Mouse (Mus musculus): ENCODE measurements around the gene Tnfaip2.

Tnfaip2 gene

DNA sequence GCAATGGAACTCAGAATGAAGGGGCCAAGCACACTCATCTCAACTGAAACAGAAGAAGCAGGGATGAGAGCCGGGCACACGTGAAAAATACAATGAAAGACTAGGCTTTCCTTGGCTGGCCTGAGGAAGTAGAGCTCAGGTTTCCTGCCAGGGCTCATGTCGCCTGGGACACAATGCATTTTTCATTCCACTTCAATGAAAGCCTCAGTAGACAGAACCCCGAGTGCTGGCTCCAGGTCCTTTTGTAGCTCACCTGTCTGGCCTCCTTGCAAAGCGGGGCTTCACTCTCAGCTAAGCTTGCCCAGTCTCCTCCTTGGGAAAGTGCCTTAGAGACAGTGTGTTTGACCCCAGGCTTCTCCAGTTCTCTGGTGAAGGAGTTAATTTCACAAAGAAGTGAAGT, 36.7 kb downstream of the Tnfaip2 start:
- no peak for DNase-seq (ENCODE audit: low spot score)

DNA sequence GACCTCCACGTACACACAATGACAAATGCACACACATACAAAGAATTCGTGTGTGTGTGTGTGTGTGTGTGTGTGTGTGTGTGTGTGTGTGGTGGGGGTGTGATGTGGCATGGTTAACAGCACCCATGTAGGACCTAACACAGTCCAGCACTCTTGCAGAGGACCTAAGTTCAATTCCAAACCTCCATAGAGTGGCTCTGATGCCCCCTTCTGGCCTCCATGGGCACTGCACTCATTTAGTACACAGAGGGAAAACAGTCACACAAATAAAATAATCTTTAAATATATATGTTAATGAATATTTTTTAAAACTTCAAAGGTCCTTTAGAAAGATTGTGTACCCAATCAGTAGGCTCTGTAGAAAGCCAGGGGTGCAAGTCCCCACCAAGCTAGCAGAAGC, 37.6 kb downstream of the Tnfaip2 start:
- DNase-seq (ENCODE audit: low spot score), result no peak

DNA sequence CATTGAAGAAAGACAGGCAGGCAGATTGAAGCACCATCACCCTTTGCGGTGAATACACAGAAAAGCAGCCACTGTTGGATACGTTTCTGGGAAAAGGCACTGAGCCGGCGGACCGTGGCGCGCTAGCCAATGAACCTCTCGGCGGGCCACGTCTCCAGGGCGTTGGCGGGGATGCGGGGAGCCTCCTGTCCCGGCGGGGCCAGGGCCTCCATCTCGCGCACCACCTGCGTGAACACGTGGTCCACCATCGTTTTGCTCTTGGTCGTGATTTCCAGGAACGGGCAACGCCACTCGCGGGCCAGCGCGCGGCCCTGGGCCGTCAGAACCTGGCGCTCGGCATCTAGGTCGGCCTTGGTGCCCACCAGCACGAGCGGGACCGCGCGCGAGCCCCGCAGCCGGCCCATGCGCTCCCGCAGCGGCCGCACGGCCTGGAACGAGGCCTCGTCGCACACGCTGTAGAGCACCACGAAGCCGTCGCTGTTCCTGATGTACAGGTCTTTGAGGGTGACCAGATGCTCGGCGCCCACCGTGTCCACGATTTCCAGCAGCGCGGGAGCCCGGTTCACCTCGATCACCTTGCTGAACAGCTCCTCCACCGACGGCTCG, 42.9 kb downstream of the Tnfaip2 start:
- DNase-seq (ENCODE audit: low spot score), result no peak

DNA sequence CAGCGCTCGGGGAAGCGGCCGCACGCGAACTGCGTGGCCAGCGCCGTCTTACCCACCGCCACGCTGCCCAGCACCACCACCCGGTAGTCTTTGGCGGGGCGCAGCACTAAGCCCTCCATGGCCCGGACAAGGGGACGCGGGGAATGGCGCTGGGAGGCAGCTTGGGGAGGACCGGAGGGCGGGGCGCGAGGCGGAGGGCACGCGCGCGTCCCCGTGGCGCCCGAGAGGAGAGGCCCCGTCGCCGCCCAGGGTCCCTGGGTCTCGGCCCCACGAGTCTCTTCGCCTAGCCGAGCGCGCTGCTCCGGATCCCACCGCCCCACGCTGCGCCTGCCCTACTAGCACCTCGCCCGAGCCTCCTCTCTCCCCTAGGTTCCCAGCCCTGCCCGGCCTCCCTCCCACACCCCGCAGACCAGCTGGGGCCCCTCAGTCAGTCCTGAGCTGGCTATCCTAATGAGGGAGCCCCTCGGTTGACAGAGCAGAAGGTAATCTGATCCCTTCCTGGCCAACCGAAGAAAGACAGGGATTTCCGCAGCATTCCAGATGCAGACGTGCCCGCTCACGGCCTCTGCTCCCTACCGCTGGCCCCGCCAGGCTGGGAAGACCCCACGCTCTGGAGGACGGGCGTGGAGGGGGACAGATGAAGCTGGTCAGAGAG, 43.5 kb downstream of the Tnfaip2 start, which contains the start of gene Gm266:
Gm266 (minus strand) TSS at position 172 of the 655 bp plus-strand sequence.
- DNase-seq (ENCODE audit: low spot score), result no peak

DNA sequence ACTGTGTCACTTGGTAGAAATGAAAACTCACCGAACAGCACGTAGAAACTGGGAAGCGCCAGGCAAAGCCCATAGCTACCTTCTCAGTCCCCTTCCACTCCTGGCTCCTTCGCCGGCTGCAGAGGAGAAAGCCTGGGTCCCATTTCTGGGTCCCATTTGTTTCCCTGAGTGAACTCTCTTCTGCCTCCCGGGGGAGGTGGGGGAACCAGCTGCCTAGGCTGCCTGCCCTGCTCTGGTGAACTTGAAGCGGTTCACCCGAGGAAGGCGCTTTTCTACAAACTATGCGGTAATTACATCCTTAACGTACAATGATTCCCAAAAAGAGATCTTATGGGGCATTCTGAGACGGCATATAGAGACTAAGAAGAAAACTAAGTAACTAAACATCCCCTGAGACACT, 44.2 kb downstream of the Tnfaip2 start:
- no peak for DNase-seq (ENCODE audit: low spot score)

DNA sequence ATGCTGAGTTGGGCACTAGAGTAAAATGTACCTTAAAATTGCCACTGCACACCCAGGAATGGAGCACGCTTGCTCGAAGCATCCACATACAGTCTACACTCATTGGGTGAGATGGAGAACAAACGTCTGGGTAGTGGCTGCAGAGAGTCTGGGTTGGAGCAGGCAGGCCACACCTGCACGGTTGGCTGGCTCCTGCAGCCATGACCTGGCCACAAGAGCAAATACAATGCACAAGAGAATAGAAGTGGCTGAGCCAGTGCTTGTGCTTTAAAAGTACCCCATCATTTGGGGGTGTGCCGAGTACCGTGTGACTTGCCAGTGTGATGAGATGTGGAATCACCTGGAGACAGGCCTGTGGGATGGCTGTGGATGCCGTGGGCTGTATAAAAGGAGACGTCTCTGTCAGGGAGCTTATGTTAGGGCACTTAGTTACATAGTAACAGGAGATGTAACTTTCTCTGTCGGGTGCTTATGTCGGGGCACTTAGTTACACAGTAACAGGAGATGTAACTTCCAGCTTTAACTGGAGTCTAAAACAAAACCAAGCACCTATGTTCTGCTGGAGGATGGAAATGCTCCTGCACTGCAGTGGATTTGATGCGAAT, 47.1 kb downstream of the Tnfaip2 start:
- no peak for DNase-seq (ENCODE audit: low spot score)

DNA sequence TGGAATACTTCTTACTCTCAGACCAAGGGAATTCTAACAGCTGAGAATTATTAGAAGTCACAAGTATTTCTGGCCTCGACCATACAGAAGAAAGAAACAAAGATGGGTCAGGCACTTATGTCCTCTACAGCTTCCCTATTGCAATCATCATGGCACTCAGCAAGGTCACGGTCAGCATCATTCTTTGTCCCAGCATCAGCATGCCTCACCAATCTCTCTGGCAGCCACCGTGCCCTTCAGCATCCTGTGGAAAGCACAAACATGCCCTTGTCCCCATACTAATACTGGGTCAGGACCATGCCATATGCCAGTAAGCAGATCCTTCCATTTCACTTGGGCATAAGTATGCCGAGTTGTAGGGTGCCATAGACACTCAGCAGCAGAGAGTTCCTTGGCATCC, 52.7 kb downstream of the Tnfaip2 start:
- no peak for DNase-seq (ENCODE audit: low spot score)

DNA sequence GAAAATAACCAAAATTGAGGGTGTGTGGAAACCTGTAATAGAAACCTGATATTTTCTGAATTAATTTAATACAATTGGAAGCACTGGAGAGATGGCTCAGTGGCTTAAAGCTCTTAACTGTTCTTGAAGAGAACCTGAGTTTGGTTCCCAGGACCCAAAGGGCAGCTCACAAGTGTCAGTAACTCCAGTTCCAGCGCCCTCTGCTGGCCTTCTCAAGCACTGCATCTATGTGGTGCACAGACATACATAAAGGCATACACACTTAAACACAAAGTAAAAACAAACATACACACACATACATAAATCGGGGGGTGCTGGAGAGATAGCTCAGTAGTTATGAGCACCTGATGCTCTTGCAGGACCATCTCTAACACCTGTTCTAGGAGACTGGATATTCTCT, 54.8 kb downstream of the Tnfaip2 start:
- DNase-seq (ENCODE audit: low spot score), result no peak

DNA sequence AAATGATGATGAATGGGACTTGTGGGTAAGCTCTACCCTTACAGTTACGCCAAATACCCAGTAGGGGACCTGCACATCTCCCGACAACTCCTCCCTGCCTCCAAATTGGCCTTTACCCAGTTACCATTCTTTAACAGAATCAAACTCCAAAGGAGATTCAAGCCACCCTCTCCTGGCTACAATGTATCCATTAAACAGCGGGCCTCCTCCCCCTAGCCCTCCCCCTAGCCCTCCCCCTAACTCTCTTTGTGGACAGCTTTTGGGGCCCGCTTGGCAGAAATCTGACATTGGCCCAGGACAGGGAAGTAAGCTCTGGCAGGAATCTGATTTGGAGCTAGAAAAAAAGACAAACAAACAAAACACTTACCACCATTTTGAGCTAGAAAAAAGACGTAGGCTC, 57.3 kb downstream of the Tnfaip2 start:
- DNase-seq (ENCODE audit: low spot score), result no peak

DNA sequence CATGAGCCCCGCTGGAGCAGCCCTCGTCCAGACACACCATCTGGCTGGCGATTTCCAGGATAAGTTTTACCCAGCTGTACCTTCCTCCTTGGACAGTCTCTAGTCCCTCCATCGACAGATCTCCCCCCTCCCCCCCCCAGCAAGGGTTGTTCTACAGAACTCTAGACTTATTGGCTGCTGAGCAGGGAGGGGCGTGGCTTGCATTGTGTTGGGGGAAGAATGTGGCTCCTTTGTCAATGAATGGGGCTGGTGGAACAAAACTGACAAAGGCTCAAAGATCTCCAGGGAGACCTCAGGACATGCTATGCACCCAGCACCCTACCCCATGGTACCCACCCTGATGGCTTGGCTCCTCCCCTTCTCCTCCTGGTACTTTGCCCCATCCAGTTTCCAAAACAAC, 58.5 kb downstream of the Tnfaip2 start:
- no peak for DNase-seq (ENCODE audit: low spot score)

DNA sequence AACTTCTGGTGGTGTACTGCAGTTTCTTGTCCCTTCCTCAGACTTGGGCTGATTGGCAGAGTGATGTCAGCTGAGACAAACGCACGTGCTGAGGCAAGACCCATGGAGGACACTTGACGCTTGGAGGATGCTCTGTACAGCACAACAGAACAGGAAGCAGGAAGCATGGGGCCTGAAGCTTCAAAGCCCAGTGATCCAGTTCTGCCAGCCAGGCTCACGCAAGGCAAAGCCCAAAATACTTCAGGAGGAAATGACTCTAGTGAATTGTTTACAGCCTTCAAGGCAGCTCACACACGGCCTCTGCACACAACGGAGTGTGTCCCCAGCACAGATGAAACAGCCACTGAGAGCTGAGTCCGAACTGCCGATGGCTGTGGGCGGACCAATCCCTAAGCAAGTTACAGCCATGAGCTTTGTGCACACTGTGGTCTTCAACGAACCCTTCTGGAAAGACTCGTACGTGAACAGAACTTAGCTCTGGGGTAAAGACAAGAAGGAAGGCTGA, 60.8 kb downstream of the Tnfaip2 start:
- no peak for DNase-seq (ENCODE audit: low spot score)

DNA sequence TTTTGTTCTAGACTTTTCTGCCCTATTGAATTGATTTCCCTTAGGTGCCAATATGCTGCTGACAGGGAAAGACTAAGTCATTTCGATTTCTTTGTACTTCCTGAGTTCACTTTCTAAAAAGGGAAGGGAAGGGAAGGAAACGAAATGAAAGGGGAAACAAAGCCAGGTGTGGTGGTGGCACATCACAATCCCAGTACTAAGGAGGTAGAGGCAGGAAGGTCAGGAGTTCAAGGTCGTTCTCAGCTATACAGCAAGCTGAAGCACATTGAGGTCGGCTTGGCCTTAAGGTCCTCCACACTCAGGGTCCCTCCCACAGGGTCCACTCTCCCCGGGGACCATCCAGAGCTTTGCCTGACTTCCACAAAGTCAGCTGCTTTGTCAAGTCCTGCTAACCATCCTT, 61.3 kb downstream of the Tnfaip2 start:
- DNase-seq (ENCODE audit: low spot score), result no peak
